Mouse (Mus musculus) megakaryocyte-erythroid progenitor cell, adult 5-6 weeks (primary cell): ENCODE data around the gene R3hcc1l. TPM values are rescaled to one million over a fixed set of nuclear protein-coding genes. Genes with fewer than 3 reads are reported as not detected.

Experiments
- ATAC-seq: replicated peaks from 2 replicates; pipeline ENCODE4 v1.8.0; 2016; ENCODE audit warnings: mild to moderate bottlenecking, inconsistent platforms; ENCODE audit not compliant: severe bottlenecking, poor library complexity, low FRiP score, low TSS enrichment
- total RNA-seq, 2 experiments: library from RNA; stranded (forward) in 1 of 2; stranded (reverse) in 1 of 2; fragments of 200-1000, 215-1000 nt in 1 of 2; fragments of >200 nt in 1 of 2; fragmentation: Nextera tagmentation in 1 of 2; gene quantifications; 2 replicates each; pipeline ENCODE4 v1.2.3; 2014 to 2017

Gene R3hcc1l
- total RNA-seq, 2 experiments from 2014 or later, result 25.3 to 32.3 TPM

DNA sequence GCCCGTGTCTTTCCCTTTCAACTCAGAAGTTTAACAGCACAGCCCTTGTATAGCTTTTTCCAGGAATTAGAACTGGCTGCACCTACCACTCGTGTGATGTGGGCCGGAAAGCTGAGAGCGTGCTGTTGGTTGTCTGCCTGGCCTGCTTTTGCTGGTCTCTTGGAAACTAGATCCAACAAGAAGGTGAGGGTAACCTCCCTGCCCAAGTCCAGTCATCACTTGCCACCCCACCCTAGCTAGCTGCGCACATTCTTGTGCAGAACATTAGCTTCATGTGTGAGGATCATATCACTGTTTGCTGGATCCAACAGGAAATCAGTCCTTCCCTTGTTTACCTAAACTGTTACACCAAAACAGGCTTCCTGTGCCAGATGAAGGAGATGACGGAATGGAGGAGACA is 74.9 kb downstream of the R3hcc1l start:
- ATAC-seq, result no peak

GRCm38 (mm10) chr19:42595066-42595465 is 76.5 kb downstream of the R3hcc1l start:
- no peak for ATAC-seq

- ATAC-seq, result no peak
These were observed 78.7 kb downstream of the R3hcc1l start for GRCm38 (mm10) chr19:42597286-42597685.

GRCm38 (mm10) chr19:42597896-42598295 is 79.3 kb downstream of the R3hcc1l start:
- no peak for ATAC-seq

DNA sequence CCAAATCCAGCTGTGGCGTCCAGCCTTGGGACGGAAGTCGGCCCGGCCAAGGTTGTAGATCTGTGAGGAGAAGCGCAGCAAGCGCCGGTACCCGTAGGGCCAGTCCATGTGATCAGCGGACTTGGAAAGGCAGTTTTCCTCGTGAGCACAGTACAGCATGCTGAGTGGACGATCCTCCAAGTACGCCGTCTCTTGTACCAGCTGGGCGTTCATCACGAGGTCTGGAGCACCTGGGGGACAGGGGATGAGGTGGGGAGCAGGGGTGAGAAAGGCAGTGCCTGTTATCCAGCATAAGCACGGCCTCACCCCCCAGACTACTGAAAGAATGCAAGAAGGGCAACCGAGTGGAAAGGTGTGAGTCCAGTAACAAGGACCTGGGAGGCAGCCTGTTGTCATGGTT is 81.3 kb downstream of the R3hcc1l start:
- ATAC-seq, result no peak

- ATAC-seq, result no peak
These were observed 82.0 kb downstream of the R3hcc1l start for GRCm38 (mm10) chr19:42600591-42600990.

GRCm38 (mm10) chr19:42601445-42601844 is 82.9 kb downstream of the R3hcc1l start:
- no peak for ATAC-seq

DNA sequence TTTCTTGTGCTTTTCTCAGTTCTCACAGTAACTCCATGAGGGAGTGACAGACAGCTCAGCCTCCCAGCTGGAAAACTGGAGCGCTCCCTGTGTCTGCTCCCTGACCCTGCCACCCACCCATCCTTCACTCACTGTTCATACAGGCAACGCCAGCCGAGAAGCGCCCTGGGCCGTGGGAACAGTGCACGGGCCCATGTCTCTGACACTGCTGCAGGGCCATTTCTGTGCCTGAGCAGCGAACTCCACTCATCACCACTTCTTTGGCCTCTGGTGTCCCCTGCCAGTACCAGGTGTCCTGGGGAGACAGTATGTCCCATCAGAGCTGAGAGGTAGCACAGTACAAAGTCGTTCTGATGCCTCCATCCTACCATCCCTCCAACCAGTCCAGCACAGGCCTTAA is 83.5 kb downstream of the R3hcc1l start:
- ATAC-seq, result no peak

DNA sequence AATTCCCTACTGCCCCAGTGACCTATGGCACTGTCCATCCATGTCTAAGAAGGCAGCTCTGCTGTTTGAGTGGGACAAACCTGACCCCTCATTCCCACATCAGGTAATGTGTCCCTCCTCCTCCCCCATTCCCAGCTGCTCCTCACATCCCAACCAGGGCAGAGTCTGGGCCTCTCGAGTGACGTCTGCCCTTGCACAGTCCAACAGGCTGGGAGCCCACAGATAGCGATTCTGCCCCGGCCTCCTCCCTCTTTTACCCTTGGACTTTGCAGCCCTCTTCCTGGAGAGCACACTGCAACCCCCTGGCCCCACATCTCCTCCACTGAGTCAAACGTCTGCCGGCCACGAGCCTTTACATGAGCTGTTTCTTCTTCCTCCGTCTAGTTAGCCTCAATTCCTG is 84.0 kb downstream of the R3hcc1l start:
- ATAC-seq, result no peak

DNA sequence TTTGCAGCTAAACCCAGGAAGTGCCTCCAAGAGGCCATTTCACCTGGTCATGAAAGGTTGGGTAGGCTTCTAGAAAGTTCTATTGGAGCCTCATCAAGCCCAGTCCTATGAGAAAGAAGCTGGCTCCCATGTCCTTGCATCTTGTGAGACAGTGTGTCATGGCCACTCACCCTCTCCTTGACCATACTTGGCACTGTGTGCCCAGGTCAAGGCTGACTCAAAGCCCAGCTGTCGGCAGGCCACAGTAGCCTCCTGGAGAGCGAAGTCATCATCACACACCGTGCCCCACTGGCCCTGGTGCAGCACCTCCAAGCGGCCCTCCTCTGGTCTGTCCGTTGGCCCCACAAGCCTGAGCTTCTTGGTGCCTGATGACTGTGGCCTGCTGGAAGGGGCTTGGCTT is 89.5 kb downstream of the R3hcc1l start:
- ATAC-seq, result no peak

GRCm38 (mm10) chr19:42609716-42610115 is 91.2 kb downstream of the R3hcc1l start:
- ATAC-seq, result no peak

GRCm38 (mm10) chr19:42611746-42612145 is 93.2 kb downstream of the R3hcc1l start:
- no peak for ATAC-seq

GRCm38 (mm10) chr19:42612654-42613053 is 94.1 kb downstream of the R3hcc1l start, which contains the start of gene Loxl4:
Gene Loxl4 (minus strand): TSS chr19:42612813.
- peak; percentile 44; the same call in 1 of the 2 replicates for ATAC-seq

- no peak for ATAC-seq
These were observed 94.6 kb downstream of the R3hcc1l start for GRCm38 (mm10) chr19:42613116-42613515.

- ATAC-seq, result no peak
These were observed 95.2 kb downstream of the R3hcc1l start for GRCm38 (mm10) chr19:42613647-42614225.

GRCm38 (mm10) chr19:42628068-42628467 is 109.5 kb downstream of the R3hcc1l start:
- ATAC-seq, result no peak

- ATAC-seq, result no peak
These were observed 113.0 kb downstream of the R3hcc1l start for GRCm38 (mm10) chr19:42631541-42631961.

DNA sequence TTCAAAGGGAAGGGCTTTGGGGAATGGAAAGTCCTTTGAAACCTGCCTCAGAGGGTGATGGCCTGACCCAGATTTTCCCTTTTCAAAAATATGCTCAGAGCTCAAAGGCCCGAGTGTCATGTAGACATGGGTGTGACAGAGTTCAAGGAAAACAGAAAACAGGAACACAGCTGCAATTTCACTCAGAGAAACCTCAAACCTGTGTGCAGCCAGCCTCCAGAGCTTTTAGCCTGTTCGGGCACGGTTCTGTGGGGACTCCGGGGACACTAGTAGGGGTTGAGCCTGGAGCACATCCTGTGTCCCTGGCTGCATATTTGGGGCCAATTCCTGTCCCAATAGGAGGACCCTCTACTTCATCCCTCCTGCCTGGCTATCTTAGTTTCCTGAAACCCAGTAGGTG is 113.7 kb downstream of the R3hcc1l start:
- no peak for ATAC-seq

DNA sequence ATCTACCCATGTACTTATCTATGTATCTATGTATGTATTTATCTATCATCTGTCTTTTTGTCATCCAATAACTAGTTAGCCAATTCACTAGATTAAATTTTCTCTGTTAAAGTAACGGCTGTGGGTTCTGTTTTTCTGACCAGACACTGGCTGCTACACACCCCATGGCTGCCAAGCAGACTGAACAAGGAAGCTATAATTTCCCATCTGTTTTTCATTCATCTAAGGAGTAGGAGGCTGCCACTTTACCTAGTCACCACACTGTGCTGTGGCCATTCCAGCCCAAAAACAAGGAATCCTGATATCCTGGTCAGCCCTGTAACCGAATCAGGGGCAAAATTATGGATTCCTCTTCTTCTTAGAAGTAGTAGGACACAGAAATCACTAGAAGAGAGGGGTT is 115.1 kb downstream of the R3hcc1l start:
- ATAC-seq, result no peak

GRCm38 (mm10) chr19:42636631-42637030 is 118.1 kb downstream of the R3hcc1l start:
- no peak for ATAC-seq

DNA sequence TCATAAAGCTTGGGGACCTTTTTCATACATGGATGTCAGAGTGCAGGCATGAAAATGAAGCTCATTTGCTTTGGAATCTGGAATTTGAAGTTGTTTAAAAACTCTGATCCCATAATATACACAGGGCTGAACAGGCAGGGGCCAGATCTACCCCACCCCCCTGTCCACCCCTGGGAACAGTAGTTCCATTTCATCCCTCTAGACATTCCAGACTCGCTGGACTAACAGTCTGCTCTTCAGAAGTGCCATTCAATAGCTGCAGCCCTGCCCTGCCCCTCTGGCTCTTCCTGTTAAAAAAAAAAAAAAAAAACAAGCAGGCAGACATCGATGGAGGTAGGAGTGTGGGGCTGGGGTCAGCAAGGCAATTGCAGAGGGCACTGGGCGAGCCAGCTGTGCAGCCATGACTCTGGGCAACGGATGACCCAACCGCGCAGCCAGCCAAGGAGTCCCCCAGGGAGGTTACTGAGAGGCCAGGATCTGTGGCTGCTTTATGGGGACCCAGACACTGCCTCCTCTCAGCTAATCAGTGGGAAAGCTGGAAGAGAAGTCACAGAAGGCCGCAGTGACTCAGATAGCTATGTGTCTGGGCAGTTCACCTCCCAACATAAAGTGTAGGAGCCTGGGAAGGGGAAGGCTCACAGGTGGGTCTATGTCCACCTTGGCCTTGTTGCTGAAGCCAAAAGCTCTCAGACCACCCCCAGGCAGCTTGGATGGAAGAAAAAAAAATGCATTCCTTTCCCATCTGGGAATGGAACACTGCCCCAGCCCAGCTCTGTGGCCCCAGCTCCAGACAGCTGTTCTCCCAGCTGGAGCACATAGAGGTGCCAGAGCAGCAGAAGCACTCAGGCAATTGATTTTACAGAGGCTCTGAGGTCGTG is 120.3 kb downstream of the R3hcc1l start:
- ATAC-seq, result no peak
